Mouse (Mus musculus) B cell, adult 2 months (primary cell): ENCODE measurements at regions not wholly inside any gene's neighbourhood (a gene's known extent, or its start where the extent isn't known, plus 50 kb on each side); places are given as distances from the start of the nearest gene placed in this dataset.

Experiments
- DNase-seq, 2 experiments: peaks; one replicate each; pipeline ENCODE4 v3.0.0; 2022

- DNase-seq, result no peak
Measured at GRCm38 (mm10) chr8:107719656-107720055, 131.4 kb upstream of the Psmd7 start.

GRCm38 (mm10) chr8:107726716-107727115, 138.5 kb upstream of the Psmd7 start:
- DNase-seq, result no peak

GRCm38 (mm10) chr8:107727276-107727675, 139.0 kb upstream of the Psmd7 start:
- DNase-seq, result no peak

- DNase-seq, result no peak
Measured at GRCm38 (mm10) chr8:107739091-107739490, 150.8 kb upstream of the Psmd7 start.

GRCm38 (mm10) chr8:107757083-107757482, 168.8 kb upstream of the Psmd7 start:
- DNase-seq, result no peak

GRCm38 (mm10) chr8:107758637-107759036, 170.4 kb upstream of the Psmd7 start:
- no peak for DNase-seq

- DNase-seq, result no peak
Measured at GRCm38 (mm10) chr8:107776906-107777305, 165.5 kb upstream of the Zfhx3 start.

- no peak for DNase-seq
Measured at GRCm38 (mm10) chr8:107785771-107786170, 156.7 kb upstream of the Zfhx3 start.

GRCm38 (mm10) chr8:107792286-107792685, 150.2 kb upstream of the Zfhx3 start:
- DNase-seq, result no peak

GRCm38 (mm10) chr8:107814931-107815330, 127.5 kb upstream of the Zfhx3 start:
- no peak for DNase-seq

GRCm38 (mm10) chr8:107815775-107816174, 126.7 kb upstream of the Zfhx3 start:
- no peak for DNase-seq

- no peak for DNase-seq
Measured at GRCm38 (mm10) chr8:107817796-107818195, 124.6 kb upstream of the Zfhx3 start.

- no peak for DNase-seq
Measured at GRCm38 (mm10) chr8:107820174-107820760, 122.2 kb upstream of the Zfhx3 start.

GRCm38 (mm10) chr8:107821522-107821921, 120.9 kb upstream of the Zfhx3 start:
- no peak for DNase-seq

- no peak for DNase-seq
Measured at GRCm38 (mm10) chr8:107824096-107824495, 118.3 kb upstream of the Zfhx3 start.

GRCm38 (mm10) chr8:107824640-107825039, 117.8 kb upstream of the Zfhx3 start:
- no peak for DNase-seq

GRCm38 (mm10) chr8:107827500-107828125, 114.8 kb upstream of the Zfhx3 start:
- DNase-seq, result no peak

- no peak for DNase-seq
Measured at GRCm38 (mm10) chr8:107828541-107828940, 113.9 kb upstream of the Zfhx3 start.

GRCm38 (mm10) chr8:107833481-107833880, 109.0 kb upstream of the Zfhx3 start:
- no peak for DNase-seq

GRCm38 (mm10) chr8:107846141-107846540, 96.3 kb upstream of the Zfhx3 start:
- no peak for DNase-seq

- no peak for DNase-seq
Measured at GRCm38 (mm10) chr8:107851236-107852043, 91.0 kb upstream of the Zfhx3 start.

GRCm38 (mm10) chr8:107859770-107860169, 82.7 kb upstream of the Zfhx3 start:
- no peak for DNase-seq

- DNase-seq, result no peak
Measured at GRCm38 (mm10) chr8:107860251-107860650, 82.2 kb upstream of the Zfhx3 start.
